Mouse (Mus musculus) embryonic facial prominence, embryonic 11.5 days (tissue): Measurements from ENCODE around the gene Spint2. TPM values are rescaled to one million over a fixed set of nuclear protein-coding genes. Genes with fewer than 3 reads are reported as not detected.

Source experiments
- ATAC-seq: fragments of 200-750 bp; cut with Nextera tagmentation; replicated peaks from 2 replicates; pipeline ENCODE4 v1.8.0; 2017; ENCODE audit warnings: low read depth; ENCODE audit not compliant: insufficient number of reproducible peaks, low FRiP score, low TSS enrichment
- DNase-seq: peaks from one replicate; pipeline ENCODE4 v3.0.0-alpha.2; 2015; ENCODE audit warnings: low spot score
- H3K27ac ChIP-seq: fragments of 300-500 bp; sonication (generic); replicated peaks from 2 replicates; pipeline ENCODE4 v1.5.1; 2014; ENCODE audit warnings: mild to moderate bottlenecking, low read depth, low read length, control low read depth
- H3K27me3 ChIP-seq: fragments of 300-500 bp; sonication (generic); 2 replicates; pipeline ENCODE4 v1.6.1; 2014; ENCODE audit warnings: mild to moderate bottlenecking, low read length, moderate library complexity, mixed read lengths; ENCODE audit not compliant: control insufficient read depth, insufficient read depth
- H3K36me3 ChIP-seq: fragments of 300-500 bp; sonication (generic); replicated peaks from 2 replicates; pipeline ENCODE4 v1.6.1; 2014; ENCODE audit warnings: low read depth, mild to moderate bottlenecking, low read length, moderate library complexity, mixed read lengths; ENCODE audit not compliant: control insufficient read depth, insufficient read depth
- H3K4me1 ChIP-seq: fragments of 300-500 bp; sonication (generic); 2 replicates; pipeline ENCODE4 v1.6.1; 2014; ENCODE audit warnings: low read length, mixed read lengths; ENCODE audit not compliant: control insufficient read depth, insufficient read depth
- H3K4me2 ChIP-seq: fragments of 300-500 bp; sonication (generic); 2 replicates; pipeline ENCODE4 v1.6.1; 2014; ENCODE audit warnings: low read depth, mild to moderate bottlenecking, control low read depth, low read length, moderate library complexity
- H3K4me3 ChIP-seq: fragments of 300-500 bp; sonication (generic); 2 replicates; pipeline ENCODE4 v1.5.1; 2014; ENCODE audit warnings: low read depth, low read length, control low read depth
- H3K9ac ChIP-seq: fragments of 300-500 bp; sonication (generic); replicated peaks from 2 replicates; pipeline ENCODE4 v1.6.1; 2014; ENCODE audit warnings: mild to moderate bottlenecking, control low read depth, low read length
- H3K9me3 ChIP-seq: fragments of 300-500 bp; sonication (generic); replicated peaks from 2 replicates; pipeline ENCODE4 v1.6.1; 2016; ENCODE audit warnings: mild to moderate bottlenecking, low read length, inconsistent platforms, mixed read lengths; ENCODE audit not compliant: control insufficient read depth
- WGBS: fragments of 180-500 bp; shearing (Covaris S2); extraction: QIAGEN DNeasy Blood & Tissue Kit; methylation state at CpG from one replicate; pipeline ENCODE4 v1.1.7; 2014; 5-methylcytosine and 5-hydroxymethylcytosine counted together
- polyA plus RNA-seq: library from polyadenylated mRNA; unstranded; fragments of >200 nt; fragmentation: Nextera tagmentation; extraction: Ambion mirVana; gene quantifications from 2 replicates; pipeline ENCODE4 v1.2.1, GENCODE M21; 2014

Gene Spint2
- polyA plus RNA-seq, 1 experiment from 2014 or later: 71.4 TPM

DNA sequence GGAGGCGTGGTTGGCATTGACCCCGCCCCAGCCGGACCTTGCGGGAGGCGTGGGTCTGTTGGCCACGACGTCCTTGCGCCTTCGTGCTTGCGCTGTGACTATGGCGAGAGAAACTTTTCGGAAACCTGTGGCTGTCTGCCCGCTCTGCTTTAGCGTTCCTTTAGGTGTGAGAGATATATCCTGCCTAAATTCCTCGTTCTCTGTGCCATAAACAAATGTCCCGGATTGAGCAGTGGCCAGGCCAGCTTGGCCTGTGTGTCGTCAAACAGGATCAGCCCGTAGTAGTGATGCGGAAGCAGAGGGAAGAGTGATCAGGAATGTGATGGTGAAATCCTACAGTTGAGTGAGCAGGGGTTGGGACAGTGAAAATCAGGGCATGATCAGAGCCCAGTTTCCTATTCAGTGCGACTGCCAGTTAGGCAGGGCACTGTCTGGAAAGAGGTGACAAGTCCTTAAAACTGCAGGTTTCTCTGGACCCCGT is 402 bp upstream of the Spint2 start:
- no peaks in the 10 kb centered on the region for H3K36me3 ChIP-seq
- ATAC-seq: peak; percentile 42; the same call in 1 of the 2 replicates
- no peak overlapping the region for H3K27ac ChIP-seq

DNA sequence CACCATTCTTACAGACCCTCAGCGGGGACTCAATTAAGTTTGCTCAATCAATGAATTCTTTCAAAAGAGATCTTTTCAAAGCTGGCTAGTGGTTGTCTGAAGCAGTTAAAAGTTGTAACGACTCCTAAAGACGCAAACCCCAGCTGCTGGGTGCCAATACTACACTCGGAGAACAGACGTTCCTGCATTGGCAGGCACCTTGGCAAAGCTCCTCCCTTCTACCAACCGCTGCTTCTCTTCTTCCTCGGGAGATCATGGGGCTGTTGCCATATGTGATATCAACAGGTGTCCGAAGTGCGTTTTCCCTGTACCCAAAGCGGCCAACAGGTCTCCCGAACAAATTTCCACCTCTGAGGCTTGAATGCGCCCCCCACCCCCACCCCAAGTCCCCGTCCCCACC is 911 bp downstream of the Spint2 start:
- H3K27ac ChIP-seq: no peak overlapping the region
- DNase-seq: no peak
- peaks cover 18% of the 10 kb centered on the region for H3K27me3 ChIP-seq

More for the DNA sequence above, 402 bp upstream of the Spint2 start:
- Histone ChIP-seq H3K4me1 (no peaks in the 10 kb centered on the region; the same call in 1 of the 2 replicates), H3K27me3 (peaks cover 18% of the 10 kb centered on the region), H3K9ac (peak overlapping the region; percentile 70), H3K4me2 (peak overlapping the region; percentile 98), H3K4me3 (peak overlapping the region; percentile 55), H3K9me3 (no peaks in the 10 kb centered on the region)
- 10% methylated on average over 21 of the region's 21 CpGs for WGBS
- DNase-seq: no peak

DNA sequence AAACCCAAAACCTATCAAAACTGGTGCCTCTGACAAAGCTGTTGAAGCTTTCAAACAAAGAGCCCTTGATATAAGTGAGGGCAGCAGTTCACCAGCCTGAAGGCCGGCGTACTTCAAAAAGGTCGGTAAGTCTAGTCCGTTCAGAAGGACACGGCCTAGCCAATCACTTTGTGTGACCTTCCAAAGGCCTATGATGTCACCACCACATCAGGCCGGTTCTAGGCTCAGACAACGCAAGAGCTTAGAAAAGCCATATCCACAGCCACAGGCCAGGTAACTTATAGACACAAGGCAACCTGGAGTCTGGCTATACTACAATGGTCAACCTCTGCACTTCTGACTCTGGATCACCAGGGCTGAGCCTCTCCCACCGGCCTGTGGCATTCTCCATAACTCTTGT is 1.8 kb downstream of the Spint2 start:
- 62% methylated on average over 8 of the region's 8 CpGs for WGBS
- DNase-seq (no peak), ATAC-seq (no peak)
- Histone ChIP-seq H3K27me3 (peaks cover 18% of the 10 kb centered on the region), H3K4me1 (no peaks in the 10 kb centered on the region; the same call in 1 of the 2 replicates), H3K27ac (no peak overlapping the region), H3K4me2 (no peak overlapping the region; the same call in 1 of the 2 replicates), H3K9me3 (no peaks in the 10 kb centered on the region), H3K4me3 (no peak overlapping the region), H3K9ac (no peak overlapping the region), H3K36me3 (no peaks in the 10 kb centered on the region)

More for the DNA sequence above, 911 bp downstream of the Spint2 start:
- H3K4me1 ChIP-seq: no peaks in the 10 kb centered on the region; the same call in 1 of the 2 replicates
- no peaks in the 10 kb centered on the region for H3K9me3 ChIP-seq
- peak overlapping the region; percentile 98 for H3K4me2 ChIP-seq
- H3K36me3 ChIP-seq: no peaks in the 10 kb centered on the region
- WGBS: 11% methylated on average over 13 of the region's 13 CpGs
- peak overlapping the region; percentile 70 for H3K9ac ChIP-seq
- peak overlapping the region; percentile 55 for H3K4me3 ChIP-seq
- ATAC-seq: no peak

DNA sequence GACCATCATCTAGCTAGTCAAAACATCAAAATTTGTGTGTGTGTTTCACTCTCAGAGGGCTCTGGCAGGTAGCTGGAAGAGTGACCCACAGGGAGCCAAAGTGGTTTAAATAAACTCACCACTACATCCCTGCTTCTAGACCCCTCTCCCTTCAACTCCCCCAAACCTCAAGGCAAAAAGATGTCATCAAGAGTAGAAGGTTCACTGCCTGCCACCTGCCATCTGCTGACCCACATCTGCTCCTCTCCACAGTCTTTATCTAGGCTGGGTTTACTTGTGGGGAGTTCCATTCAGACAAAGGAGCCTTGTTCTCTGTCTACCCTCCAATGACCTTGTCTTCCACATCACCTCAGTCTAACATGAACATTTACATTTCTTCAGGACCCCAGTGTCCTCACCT is 2.5 kb downstream of the Spint2 start:
- H3K4me2 ChIP-seq: no peak overlapping the region
- no peak overlapping the region for H3K4me3 ChIP-seq
- no peaks in the 10 kb centered on the region for H3K36me3 ChIP-seq
- DNase-seq (no peak), ATAC-seq (no peak)
- H3K27ac ChIP-seq: no peak overlapping the region
- no peaks in the 10 kb centered on the region for H3K9me3 ChIP-seq
- H3K9ac ChIP-seq: no peak overlapping the region
- no peaks in the 10 kb centered on the region; the same call in 1 of the 2 replicates for H3K4me1 ChIP-seq
- peaks cover 18% of the 10 kb centered on the region for H3K27me3 ChIP-seq

DNA sequence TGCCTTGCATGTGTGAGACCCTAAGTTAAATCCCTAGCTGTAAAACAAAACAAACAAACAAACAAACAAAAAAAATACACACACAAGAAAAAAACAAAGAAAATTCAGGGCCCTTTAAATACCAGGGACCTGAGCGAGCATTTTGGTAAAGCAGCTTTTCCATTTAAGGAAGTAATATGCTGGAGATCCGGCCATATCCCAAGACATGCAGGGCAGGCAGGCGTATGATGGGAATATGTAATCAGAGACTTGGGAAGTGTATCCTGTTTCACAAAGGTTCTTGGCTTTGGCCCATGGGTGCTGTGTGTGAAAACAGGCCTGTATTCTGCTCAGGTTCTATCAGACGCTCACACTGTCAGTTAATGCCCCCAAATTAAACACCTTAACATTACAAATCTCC is 4.2 kb downstream of the Spint2 start:
- ATAC-seq (no peak), DNase-seq (no peak)
- H3K9me3 ChIP-seq: no peaks in the 10 kb centered on the region
- H3K9ac ChIP-seq: no peak overlapping the region
- H3K4me3 ChIP-seq: no peak overlapping the region
- WGBS: 78% methylated on average over 4 of the region's 4 CpGs
- peaks cover 16% of the 10 kb centered on the region for H3K27me3 ChIP-seq
- H3K4me2 ChIP-seq: no peak overlapping the region
- H3K36me3 ChIP-seq: no peaks in the 10 kb centered on the region
- no peaks in the 10 kb centered on the region; the same call in 1 of the 2 replicates for H3K4me1 ChIP-seq
- H3K27ac ChIP-seq: no peak overlapping the region

DNA sequence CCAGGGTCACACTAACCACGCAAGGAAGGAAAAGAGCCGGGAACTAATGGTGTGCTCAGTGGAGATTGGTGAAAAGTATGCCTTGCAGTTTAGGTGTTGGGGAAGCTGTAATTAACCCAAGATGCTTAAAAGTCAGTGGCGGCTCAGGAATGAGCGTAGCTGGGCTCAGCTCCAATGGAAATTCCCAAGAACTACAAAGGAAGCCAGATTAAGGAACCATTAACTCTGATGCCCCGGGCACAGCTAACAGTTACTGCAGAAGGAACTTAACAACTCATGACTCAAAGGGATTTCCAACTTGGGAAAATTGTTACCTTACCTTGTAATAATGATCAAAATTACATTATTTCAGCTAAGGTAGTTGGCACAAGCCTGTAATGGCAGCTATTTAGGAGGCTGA is 5.0 kb downstream of the Spint2 start:
- Histone ChIP-seq H3K9ac (no peak overlapping the region), H3K27me3 (peaks cover 11% of the 10 kb centered on the region), H3K9me3 (no peaks in the 10 kb centered on the region), H3K4me1 (no peaks in the 10 kb centered on the region; the same call in 1 of the 2 replicates), H3K27ac (no peak overlapping the region), H3K4me3 (no peak overlapping the region), H3K4me2 (no peak overlapping the region), H3K36me3 (no peaks in the 10 kb centered on the region)
- DNase-seq: no peak
- 67% methylated on average over 5 of the region's 5 CpGs for WGBS
- no peak for ATAC-seq

DNA sequence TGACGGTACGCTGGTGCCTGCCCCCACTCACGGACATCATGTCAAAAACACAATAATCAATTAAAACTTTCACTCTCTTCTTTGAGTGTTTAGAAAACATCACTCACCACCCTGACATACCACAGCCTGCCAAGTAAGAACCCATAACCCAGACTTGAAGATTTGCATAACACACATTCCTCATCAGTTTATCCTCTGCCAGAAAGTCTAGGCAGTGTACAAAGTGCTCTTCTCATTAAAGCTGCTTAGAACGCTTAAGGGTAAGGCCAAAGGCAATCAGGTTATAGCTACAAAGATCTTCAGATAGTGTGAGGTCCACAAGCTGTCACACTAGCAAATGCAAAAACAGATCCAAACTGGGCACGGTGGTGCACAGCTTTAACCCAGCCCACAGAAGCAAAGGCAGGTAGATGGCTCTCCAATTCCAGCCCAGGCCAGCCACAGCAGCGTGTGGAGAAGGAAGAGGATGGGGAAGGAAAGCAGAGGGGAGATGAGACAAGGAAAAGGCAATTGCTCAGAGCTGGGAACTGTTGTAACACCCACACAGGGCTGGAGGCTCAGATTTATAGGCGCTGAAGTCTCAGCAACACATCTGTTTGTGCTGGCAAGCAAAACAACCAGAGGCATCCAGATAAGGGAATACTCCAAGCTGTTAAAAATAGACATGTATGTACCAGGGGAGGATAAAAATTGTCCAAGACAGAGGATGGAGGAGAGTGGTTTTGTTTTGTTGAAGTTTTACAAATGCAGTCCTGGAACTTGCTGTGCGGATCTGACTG is 9.8 kb downstream of the Spint2 start:
- Histone ChIP-seq H3K4me3 (no peak overlapping the region), H3K4me1 (no peaks in the 10 kb centered on the region), H3K9ac (no peak overlapping the region), H3K36me3 (no peaks in the 10 kb centered on the region), H3K4me2 (no peak overlapping the region), H3K27me3 (no peaks in the 10 kb centered on the region), H3K9me3 (no peaks in the 10 kb centered on the region), H3K27ac (no peak overlapping the region)
- 75% methylated on average over 8 of the region's 8 CpGs for WGBS
- DNase-seq: no peak
- ATAC-seq: no peak

DNA sequence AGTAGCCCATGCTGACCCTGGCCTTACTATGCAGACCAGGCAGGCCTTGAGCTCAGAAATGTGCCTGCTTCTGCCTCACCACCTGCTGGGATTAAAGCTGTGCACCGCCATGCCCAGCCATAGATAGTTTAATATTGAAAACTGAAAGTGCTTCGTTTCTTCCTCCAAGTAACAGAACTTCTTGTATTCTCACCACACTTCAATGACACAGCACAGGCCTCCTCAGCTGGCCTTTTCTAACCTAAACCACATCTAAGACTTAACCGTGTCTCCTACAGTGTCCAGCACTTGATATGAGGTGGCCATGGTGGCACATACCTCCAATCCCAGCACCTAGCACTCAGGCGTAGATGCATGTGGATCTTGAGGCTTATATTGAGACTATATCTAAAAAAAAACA is 11.3 kb downstream of the Spint2 start:
- H3K4me2 ChIP-seq: no peak overlapping the region
- H3K27ac ChIP-seq: no peak overlapping the region
- H3K9ac ChIP-seq: no peak overlapping the region
- H3K9me3 ChIP-seq: no peaks in the 10 kb centered on the region
- 85% methylated on average over 4 of the region's 4 CpGs for WGBS
- H3K4me1 ChIP-seq: no peaks in the 10 kb centered on the region; the same call in 1 of the 2 replicates
- no peak for ATAC-seq
- no peak overlapping the region for H3K4me3 ChIP-seq
- no peak for DNase-seq
- H3K36me3 ChIP-seq: no peaks in the 10 kb centered on the region
- no peaks in the 10 kb centered on the region for H3K27me3 ChIP-seq
